Mouse (Mus musculus) MEL (cell line): ENCODE results near the gene Cdc27. TPM values are rescaled to one million over a fixed set of nuclear protein-coding genes. Genes with fewer than 3 reads are reported as not detected.
A peak's percentile ranks its signal among the peaks of the same experiment; 100 is the strongest.

Experiments used
- DNase-seq: peaks from one replicate; pipeline ENCODE4 v3.0.0; 2011; ENCODE audit warnings: low read depth, low spot score
- H3K27ac ChIP-seq: 2 replicates; pipeline ENCODE4 v1.5.1; 2012; ENCODE audit warnings: low read depth, mild to moderate bottlenecking, control low read depth, low read length, moderate library complexity; ENCODE audit not compliant: control insufficient read depth
- H3K27me3 ChIP-seq, 2 experiments: fragments of 150-350 bp in 1 of 2; sonication (generic) in 1 of 2; 2 replicates each; pipeline ENCODE4 v1.6.1; 2012; ENCODE audit warnings: low read length in 2 of 2, mild to moderate bottlenecking in 2 of 2, improper control_type of control experiment in 1 of 2, moderate library complexity in 1 of 2; ENCODE audit not compliant: insufficient read depth in 2 of 2, control insufficient read depth in 1 of 2
- H3K36me3 ChIP-seq, 2 experiments: 2 replicates each; pipeline ENCODE4 v1.6.1; 2012 to 2014; ENCODE audit warnings: low read length in 2 of 2, improper control_type of control experiment in 1 of 2, inconsistent platforms in 1 of 2, mild to moderate bottlenecking in 1 of 2; ENCODE audit not compliant: insufficient read depth in 2 of 2, control insufficient read depth in 1 of 2
- H3K4me1 ChIP-seq, 2 experiments: fragments of 150-350 bp in 1 of 2; sonication (generic) in 1 of 2; 2 replicates each; pipeline ENCODE4 v1.6.1; 2012; ENCODE audit warnings: low read length in 2 of 2, improper control_type of control experiment in 1 of 2, mild to moderate bottlenecking in 1 of 2; ENCODE audit not compliant: insufficient read depth in 2 of 2, control insufficient read depth in 1 of 2
- H3K4me3 ChIP-seq, 2 experiments: fragments of 150-350 bp in 1 of 2; sonication (generic) in 1 of 2; 2 replicates each; pipeline ENCODE4 v1.5.1; 2012; ENCODE audit warnings: low read depth in 2 of 2, low read length in 2 of 2, mild to moderate bottlenecking in 2 of 2, moderate library complexity in 2 of 2, control low read depth in 1 of 2, improper control_type of control experiment in 1 of 2; ENCODE audit not compliant: control insufficient read depth in 1 of 2, insufficient read depth in 1 of 2
- H3K79me2 ChIP-seq: 2 replicates; pipeline ENCODE4 v1.6.1; 2012; ENCODE audit warnings: mild to moderate bottlenecking, low read length, moderate library complexity; ENCODE audit not compliant: control insufficient read depth, poor library complexity, insufficient read depth
- H3K9ac ChIP-seq: 2 replicates; pipeline ENCODE4 v1.6.1; 2012; ENCODE audit warnings: low read depth, mild to moderate bottlenecking, control low read depth, low read length, moderate library complexity; ENCODE audit not compliant: control insufficient read depth, poor library complexity, severe bottlenecking
- H3K9me3 ChIP-seq: fragments of 150-350 bp; sonication (generic); replicated peaks from 2 replicates; pipeline ENCODE4 v1.6.1; 2012; ENCODE audit warnings: mild to moderate bottlenecking, low read length, improper control_type of control experiment, moderate library complexity; ENCODE audit not compliant: insufficient read depth
- BHLHE40 ChIP-seq: IDR thresholded peaks from 2 replicates; pipeline ENCODE4 v1.6.1; 2012; ENCODE audit warnings: low read depth, mild to moderate bottlenecking, inconsistent platforms, low read length, improper control_type of control experiment, borderline replicate concordance
- CHD1 ChIP-seq: IDR thresholded peaks from 2 replicates; pipeline ENCODE4 v1.6.1; 2012; ENCODE audit warnings: low read depth, mild to moderate bottlenecking, inconsistent platforms, low read length, improper control_type of control experiment
- CHD2 ChIP-seq: IDR thresholded peaks from 2 replicates; pipeline ENCODE4 v1.6.1; 2011; ENCODE audit warnings: low read length, improper control_type of control experiment
- CTCF ChIP-seq, 3 experiments: IDR thresholded peaks in 2 of 3; conservative IDR thresholded peaks in 1 of 3; 2 replicates each; pipeline ENCODE4 v1.5.1; 2011 to 2012; ENCODE audit warnings: low read length in 3 of 3, low read depth in 2 of 3, mild to moderate bottlenecking in 2 of 3, improper control_type of control experiment in 1 of 3, inconsistent platforms in 1 of 3, mixed read lengths in 1 of 3, moderate library complexity in 1 of 3; ENCODE audit not compliant: control insufficient read depth in 1 of 3, insufficient read depth in 1 of 3, poor library complexity in 1 of 3, severe bottlenecking in 1 of 3
- E2F4 ChIP-seq: IDR thresholded peaks from 2 replicates; pipeline ENCODE4 v1.6.1; 2011; ENCODE audit warnings: low read depth, low read length, improper control_type of control experiment, borderline replicate concordance
- ELF1 ChIP-seq: IDR thresholded peaks from 2 replicates; pipeline ENCODE4 v1.6.1; 2014; ENCODE audit warnings: low read depth, mild to moderate bottlenecking, inconsistent platforms, low read length, improper control_type of control experiment, moderate library complexity
- ETS1 ChIP-seq: IDR thresholded peaks from 2 replicates; pipeline ENCODE4 v1.6.1; 2012; ENCODE audit warnings: low read depth, mild to moderate bottlenecking, inconsistent platforms, low read length, improper control_type of control experiment, moderate library complexity
- GABPA ChIP-seq: IDR thresholded peaks from 2 replicates; pipeline ENCODE4 v1.6.1; 2012; ENCODE audit warnings: low read depth, mild to moderate bottlenecking, inconsistent platforms, low read length, improper control_type of control experiment, moderate library complexity
- GATA1 ChIP-seq: IDR thresholded peaks from 2 replicates; pipeline ENCODE4 v1.6.1; 2011; ENCODE audit warnings: low read depth, low read length, improper control_type of control experiment
- HCFC1 ChIP-seq: IDR thresholded peaks from 2 replicates; pipeline ENCODE4 v1.6.1; 2012; ENCODE audit warnings: low read depth, mild to moderate bottlenecking, inconsistent platforms, low read length, improper control_type of control experiment, moderate library complexity
- JUND ChIP-seq: IDR thresholded peaks from 2 replicates; pipeline ENCODE4 v1.6.1; 2011; ENCODE audit warnings: low read depth, mild to moderate bottlenecking, improper control_type of control experiment, low read length
- KAT2A ChIP-seq: conservative IDR thresholded peaks from 2 replicates; pipeline ENCODE4 v1.6.1; 2012; ENCODE audit warnings: low read depth, low read length, improper control_type of control experiment, inconsistent platforms
- MAFK ChIP-seq: IDR thresholded peaks from 2 replicates; pipeline ENCODE4 v1.6.1; 2011; ENCODE audit warnings: low read depth, mild to moderate bottlenecking, low read length, improper control_type of control experiment, borderline replicate concordance
- MAX ChIP-seq: IDR thresholded peaks from 2 replicates; pipeline ENCODE4 v1.6.1; 2011; ENCODE audit warnings: low read length, improper control_type of control experiment
- MAZ ChIP-seq: IDR thresholded peaks from 2 replicates; pipeline ENCODE4 v1.6.1; 2012; ENCODE audit warnings: low read depth, mild to moderate bottlenecking, inconsistent platforms, low read length, improper control_type of control experiment
- MEF2A ChIP-seq: IDR thresholded peaks from 2 replicates; pipeline ENCODE4 v1.6.1; 2014; ENCODE audit warnings: low read depth, mild to moderate bottlenecking, inconsistent platforms, low read length, improper control_type of control experiment; ENCODE audit not compliant: poor library complexity, insufficient replicate concordance, severe bottlenecking; ENCODE audit errors: extremely low read depth
- MXI1 ChIP-seq: IDR thresholded peaks from 2 replicates; pipeline ENCODE4 v1.6.1; 2011; ENCODE audit warnings: mild to moderate bottlenecking, low read depth, low read length, improper control_type of control experiment
- MYB ChIP-seq: IDR thresholded peaks from 2 replicates; pipeline ENCODE4 v1.6.1; 2011; ENCODE audit warnings: mild to moderate bottlenecking, low read depth, low read length, improper control_type of control experiment
- MYC ChIP-seq: IDR thresholded peaks from 2 replicates; pipeline ENCODE4 v1.6.1; 2011; ENCODE audit warnings: low read depth, mild to moderate bottlenecking, low read length, improper control_type of control experiment, moderate library complexity
- NRF1 ChIP-seq: IDR thresholded peaks from 2 replicates; pipeline ENCODE4 v1.6.1; 2014; ENCODE audit warnings: low read depth, mild to moderate bottlenecking, inconsistent platforms, low read length, improper control_type of control experiment, moderate library complexity; ENCODE audit not compliant: poor library complexity, insufficient read depth, severe bottlenecking
- POLR2A ChIP-seq, 2 experiments: IDR thresholded peaks; 2 replicates each; pipeline ENCODE4 v1.6.1; 2011 to 2012; ENCODE audit warnings: low read length in 2 of 2, mild to moderate bottlenecking in 2 of 2, control low read depth in 1 of 2, improper control_type of control experiment in 1 of 2, low read depth in 1 of 2, moderate library complexity in 1 of 2; ENCODE audit not compliant: control insufficient read depth in 1 of 2, insufficient read depth in 1 of 2, poor library complexity in 1 of 2
- POLR2AphosphoS2 ChIP-seq: IDR thresholded peaks from 2 replicates; pipeline ENCODE4 v1.6.1; 2011; ENCODE audit warnings: low read length, improper control_type of control experiment
- POLR2AphosphoS5 ChIP-seq: IDR thresholded peaks from 2 replicates; pipeline ENCODE4 v1.6.1; 2012; ENCODE audit warnings: low read depth, borderline replicate concordance, mild to moderate bottlenecking, inconsistent platforms, low read length, moderate library complexity, mixed read lengths
- RAD21 ChIP-seq: IDR thresholded peaks from 2 replicates; pipeline ENCODE4 v1.6.1; 2011; ENCODE audit warnings: mild to moderate bottlenecking, low read depth, low read length, improper control_type of control experiment
- RCOR1 ChIP-seq: IDR thresholded peaks from 2 replicates; pipeline ENCODE4 v1.6.1; 2012; ENCODE audit warnings: low read depth, mild to moderate bottlenecking, inconsistent platforms, low read length, improper control_type of control experiment
- SIN3A ChIP-seq: IDR thresholded peaks from 2 replicates; pipeline ENCODE4 v1.6.1; 2012; ENCODE audit warnings: low read length, improper control_type of control experiment, inconsistent platforms
- SMC3 ChIP-seq: IDR thresholded peaks from 2 replicates; pipeline ENCODE4 v1.6.1; 2011; ENCODE audit warnings: low read depth, low read length, improper control_type of control experiment
- TAL1 ChIP-seq: IDR thresholded peaks from 2 replicates; pipeline ENCODE4 v1.6.1; 2012; ENCODE audit warnings: mild to moderate bottlenecking, inconsistent platforms, low read length, moderate library complexity, mixed read lengths
- TBP ChIP-seq: IDR thresholded peaks from 2 replicates; pipeline ENCODE4 v1.8.0; 2011; ENCODE audit warnings: low read depth, low read length, improper control_type of control experiment
- TCF12 ChIP-seq: IDR thresholded peaks from 2 replicates; pipeline ENCODE4 v1.6.1; 2014; ENCODE audit warnings: low read depth, mild to moderate bottlenecking, inconsistent platforms, low read length, improper control_type of control experiment, moderate library complexity
- UBTF ChIP-seq: IDR thresholded peaks from 2 replicates; pipeline ENCODE4 v1.6.1; 2012; ENCODE audit warnings: low read depth, mild to moderate bottlenecking, inconsistent platforms, low read length, improper control_type of control experiment, moderate library complexity, borderline replicate concordance; ENCODE audit not compliant: insufficient read depth
- USF1 ChIP-seq: IDR thresholded peaks from 2 replicates; pipeline ENCODE4 v1.6.1; 2014; ENCODE audit warnings: low read depth, mild to moderate bottlenecking, inconsistent platforms, low read length, improper control_type of control experiment, moderate library complexity
- USF2 ChIP-seq, 2 experiments: IDR thresholded peaks; 2 replicates each; pipeline ENCODE4 v1.6.1; 2011 to 2012; ENCODE audit warnings: improper control_type of control experiment in 2 of 2, low read length in 2 of 2, borderline replicate concordance in 1 of 2, inconsistent platforms in 1 of 2, low read depth in 1 of 2, mild to moderate bottlenecking in 1 of 2; ENCODE audit not compliant: insufficient read depth in 1 of 2
- ZC3H11A ChIP-seq: IDR thresholded peaks from 2 replicates; pipeline ENCODE4 v1.6.1; 2012; ENCODE audit warnings: low read depth, mild to moderate bottlenecking, inconsistent platforms, low read length, improper control_type of control experiment
- ZKSCAN1 ChIP-seq: IDR thresholded peaks from 2 replicates; pipeline ENCODE4 v1.6.1; 2012; ENCODE audit warnings: low read depth, mild to moderate bottlenecking, inconsistent platforms, low read length, improper control_type of control experiment, moderate library complexity
- ZNF384 ChIP-seq: IDR thresholded peaks from 2 replicates; pipeline ENCODE4 v1.6.1; 2012; ENCODE audit warnings: low read depth, mild to moderate bottlenecking, inconsistent platforms, low read length, improper control_type of control experiment
- polyA plus RNA-seq, 2 experiments: library from polyadenylated mRNA; stranded (reverse) in 1 of 2; unstranded in 1 of 2; fragments of >175 nt in 1 of 2; fragments of >200 nt in 1 of 2; gene quantifications; 2 replicates each; pipeline versions ENCODE4 v1.2.1 to v1.2.4; 2012; ENCODE audit warnings: low replicate concordance in 2 of 2, low read depth in 1 of 2; ENCODE audit not compliant: insufficient read length in 2 of 2, insufficient read depth in 1 of 2, missing spikeins in 1 of 2
- total RNA-seq: library from RNA; depleted of rRNA; stranded (reverse); fragments of 300-350 nt; gene quantifications from 2 replicates; pipeline ENCODE4 v1.2.3, GENCODE M21; 2012; rRNA removed

Gene Cdc27
- total RNA-seq (24.4 and 32.6 TPM in 2 replicates), polyA plus RNA-seq (100 to 1,000 TPM in 1 of 2 experiments, 10 to 100 TPM in 1; 30.4 to 180 TPM)

DNA sequence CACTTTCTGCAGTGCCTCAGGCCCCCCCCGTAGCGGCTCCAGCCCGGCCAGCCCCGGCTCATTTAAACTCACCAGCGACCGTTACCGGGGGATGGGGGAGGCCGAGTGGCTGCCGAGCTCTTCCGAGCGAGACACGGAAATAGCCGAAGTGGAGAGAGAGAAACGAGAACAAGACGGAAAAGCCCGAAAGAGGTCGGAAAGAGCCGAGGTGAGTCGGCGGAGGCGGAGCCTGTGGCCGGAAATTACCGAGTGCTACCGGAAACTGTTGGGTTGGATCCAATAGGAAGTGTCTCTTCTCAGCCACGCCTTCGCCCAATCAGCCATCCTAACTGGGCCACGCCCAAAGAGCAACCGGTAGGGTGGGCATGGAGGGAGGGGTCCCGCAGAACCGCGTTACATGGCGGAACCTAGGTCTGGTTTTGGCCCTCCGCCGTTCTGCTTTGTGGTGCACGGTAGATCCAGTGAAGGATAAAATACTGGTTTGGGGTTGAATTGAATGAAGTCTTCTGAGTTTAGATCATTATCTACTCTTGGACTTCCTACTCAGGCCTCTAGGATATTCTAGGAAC, at the start of gene Cdc27, which contains the start of gene Myl4:
Gene Cdc27, minus strand, starts transcription at position 215 of the 569 bp plus-strand sequence.
Gene Myl4, plus strand, starts transcription at position 258 of the 569 bp plus-strand sequence.
- peak within 1 kb of the TSS; percentile 71 for H3K27ac ChIP-seq
- no peaks in the 10 kb centered on the region for H3K27me3 ChIP-seq
- H3K9me3 ChIP-seq: no peaks in the 10 kb centered on the region
- peak within 1 kb of the TSS; percentile 90 for H3K9ac ChIP-seq
- H3K4me3 ChIP-seq: peak within 1 kb of the TSS; percentile 74 to 84
- DNase-seq: peak; percentile 99
- H3K79me2 ChIP-seq: peaks cover 36% of the 10 kb centered on the region
- peaks cover 14 to 24% of the 10 kb centered on the region in 2 experiments for H3K4me1 ChIP-seq
- H3K36me3 ChIP-seq: peaks cover 0 to 38% of the 10 kb centered on the region in 2 experiments; a peak in 3 of 4 replicates
- TF ChIP-seq MAZ: peak; percentile 63; the same call in 1 of the 2 replicates
- no peak for TF ChIP-seq BHLHE40
- TF ChIP-seq ETS1: no peak
- no peak for TF ChIP-seq MAFK
- peak; percentile 82 for TF ChIP-seq GATA1
- no peak for TF ChIP-seq ZC3H11A
- peak; percentile 88 for TF ChIP-seq ELF1
- no peak for TF ChIP-seq CTCF (IDR thresholded peaks at IDR 0.05 in 2 of 3, conservative IDR thresholded peaks at IDR 0.05 in 1 of 3; ENCODE audit: control insufficient read depth in 1 of 3, insufficient read depth in 1 of 3, low read depth in 2 of 3, low read length in 3 of 3, poor library complexity in 1 of 3, severe bottlenecking in 1 of 3)
- no peak for TF ChIP-seq NRF1
- TF ChIP-seq GABPA: no peak
- TF ChIP-seq ZKSCAN1: no peak
- 0 out of 2 replicates have a peak, but pooled peaks have one; percentile 44 for TF ChIP-seq MXI1
- no peak for TF ChIP-seq CHD2
- TF ChIP-seq JUND: no peak
- no peak for TF ChIP-seq UBTF
- TF ChIP-seq CHD1: no peak
- TF ChIP-seq RAD21: no peak
- no peak for TF ChIP-seq USF1
- peak; percentile 68 for TF ChIP-seq MYB
- no peak for TF ChIP-seq E2F4
- TF ChIP-seq POLR2AphosphoS2: peak; percentile 55; the same call in 1 of the 2 replicates
- TF ChIP-seq POLR2AphosphoS5: no peak
- 0 out of 2 replicates have a peak, but pooled peaks have one; percentile 69 for TF ChIP-seq MYC
- peak; percentile 10; the same call in 1 of the 2 replicates for TF ChIP-seq MAX
- TF ChIP-seq TBP: peak; percentile 73; the same call in 1 of the 2 replicates
- no peak for TF ChIP-seq RCOR1
- TF ChIP-seq SIN3A: no peak
- TF ChIP-seq POLR2A (IDR thresholded peaks at IDR 0.05; ENCODE audit: control insufficient read depth in 1 of 2, insufficient read depth in 1 of 2, low read depth in 1 of 2, low read length in 2 of 2, poor library complexity in 1 of 2): peak; percentile 65 to 91
- TF ChIP-seq ZNF384: no peak
- TF ChIP-seq USF2 (IDR thresholded peaks at IDR 0.05; ENCODE audit: borderline replicate concordance in 1 of 2, insufficient read depth in 1 of 2, low read depth in 1 of 2, low read length in 2 of 2): no peak
- peak; percentile 68 for TF ChIP-seq HCFC1
- TF ChIP-seq MEF2A: no peak
- TF ChIP-seq TAL1: no peak
- TF ChIP-seq KAT2A: peak; percentile 82
- TF ChIP-seq TCF12: no peak; the same call in 1 of the 2 replicates
- no peak for TF ChIP-seq SMC3
